Mouse (Mus musculus) gastrocnemius, postnatal 10 days (tissue): ENCODE data around the gene Kdm2b. TPM values are rescaled to one million over a fixed set of nuclear protein-coding genes. Genes with fewer than 3 reads are reported as not detected.
A peak's percentile ranks its signal among the peaks of the same experiment; 100 is the strongest.

Source experiments
- DNase-seq: peaks from one replicate; pipeline ENCODE4 v3.0.0; 2021; ENCODE audit warnings: mixed read lengths
- total RNA-seq, 2 experiments: library from RNA; stranded (reverse); gene quantifications; 2 replicates each; pipeline ENCODE4 v1.2.3; 2021

Gene Kdm2b
- total RNA-seq, 2 experiments from 2014 or later = 18.4 to 23.8 TPM

GRCm38 (mm10) chr5:122893270-122893669, 96.4 kb downstream of the Kdm2b start:
- DNase-seq = no peak

DNA sequence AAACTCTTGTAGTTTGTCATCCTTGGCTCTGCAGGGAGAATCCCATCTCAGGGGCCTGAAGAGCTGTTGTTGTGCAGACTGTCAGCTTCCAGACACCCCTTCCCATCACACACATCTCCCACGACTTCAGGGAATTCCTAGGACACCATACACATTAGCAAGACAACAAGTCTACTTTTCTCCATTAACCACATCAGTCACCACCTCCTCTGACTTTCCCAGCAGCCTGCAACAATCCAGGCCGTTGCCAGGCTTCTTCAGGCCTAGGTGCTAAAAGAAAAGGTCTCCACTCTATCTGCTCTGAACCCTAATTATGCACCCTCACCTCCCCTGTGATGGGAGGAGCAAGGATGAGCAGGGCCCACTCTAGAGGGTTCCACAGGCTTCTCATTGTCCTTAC, 99.2 kb downstream of the Kdm2b start:
- no peak for DNase-seq

GRCm38 (mm10) chr5:122888612-122889214, 100.9 kb downstream of the Kdm2b start:
- no peak for DNase-seq

GRCm38 (mm10) chr5:122887926-122888611, 101.6 kb downstream of the Kdm2b start:
- DNase-seq = no peak

DNA sequence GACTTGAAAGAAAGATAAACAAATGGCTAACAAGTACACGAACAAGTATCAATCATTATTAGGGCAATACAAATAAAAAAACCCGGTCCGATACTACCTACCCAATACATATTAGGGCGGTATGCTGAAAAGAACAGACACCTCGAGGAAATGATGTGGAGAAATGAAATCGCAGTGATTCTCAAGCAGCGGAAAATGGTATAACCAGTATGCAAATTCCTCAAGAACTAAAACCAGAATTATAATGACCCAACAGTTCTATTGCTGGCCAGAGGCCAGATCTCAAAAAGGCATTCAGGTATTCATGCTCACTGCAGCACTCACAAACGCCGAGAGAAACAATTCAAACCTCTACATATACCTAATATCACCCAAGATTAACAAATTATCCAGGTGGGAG, 102.6 kb downstream of the Kdm2b start:
- DNase-seq = no peak

- no peak for DNase-seq
Measured at GRCm38 (mm10) chr5:122884594-122885348, 104.9 kb downstream of the Kdm2b start.

DNA sequence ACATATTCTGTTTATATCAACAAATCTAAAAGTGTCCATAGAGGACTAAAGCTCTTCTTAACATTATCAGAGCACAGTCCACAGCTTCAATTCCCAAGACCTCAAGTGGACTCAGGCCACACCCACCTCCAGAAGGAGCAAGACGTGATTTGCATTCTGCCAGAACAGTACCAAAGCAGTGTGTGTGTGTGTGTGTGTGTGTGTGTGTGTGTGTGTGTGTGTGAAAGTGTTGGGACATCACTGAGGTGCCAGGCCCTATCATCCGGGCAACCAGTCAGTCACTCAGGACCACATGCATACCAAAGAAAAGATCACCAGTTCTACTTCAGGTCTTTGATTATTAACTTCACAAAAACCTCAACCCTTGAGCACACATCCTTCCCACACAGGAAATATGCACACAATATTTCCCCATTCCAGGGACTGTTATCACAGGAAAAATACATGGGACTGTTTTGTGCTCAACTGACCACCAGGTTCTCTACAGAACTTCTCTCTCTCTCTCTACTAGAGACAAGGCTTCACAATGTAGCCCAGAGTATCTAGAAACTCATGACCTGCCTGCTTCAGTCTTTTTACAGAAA, 105.9 kb downstream of the Kdm2b start:
- no peak for DNase-seq

GRCm38 (mm10) chr5:122883237-122883636, 106.4 kb downstream of the Kdm2b start:
- no peak for DNase-seq

DNA sequence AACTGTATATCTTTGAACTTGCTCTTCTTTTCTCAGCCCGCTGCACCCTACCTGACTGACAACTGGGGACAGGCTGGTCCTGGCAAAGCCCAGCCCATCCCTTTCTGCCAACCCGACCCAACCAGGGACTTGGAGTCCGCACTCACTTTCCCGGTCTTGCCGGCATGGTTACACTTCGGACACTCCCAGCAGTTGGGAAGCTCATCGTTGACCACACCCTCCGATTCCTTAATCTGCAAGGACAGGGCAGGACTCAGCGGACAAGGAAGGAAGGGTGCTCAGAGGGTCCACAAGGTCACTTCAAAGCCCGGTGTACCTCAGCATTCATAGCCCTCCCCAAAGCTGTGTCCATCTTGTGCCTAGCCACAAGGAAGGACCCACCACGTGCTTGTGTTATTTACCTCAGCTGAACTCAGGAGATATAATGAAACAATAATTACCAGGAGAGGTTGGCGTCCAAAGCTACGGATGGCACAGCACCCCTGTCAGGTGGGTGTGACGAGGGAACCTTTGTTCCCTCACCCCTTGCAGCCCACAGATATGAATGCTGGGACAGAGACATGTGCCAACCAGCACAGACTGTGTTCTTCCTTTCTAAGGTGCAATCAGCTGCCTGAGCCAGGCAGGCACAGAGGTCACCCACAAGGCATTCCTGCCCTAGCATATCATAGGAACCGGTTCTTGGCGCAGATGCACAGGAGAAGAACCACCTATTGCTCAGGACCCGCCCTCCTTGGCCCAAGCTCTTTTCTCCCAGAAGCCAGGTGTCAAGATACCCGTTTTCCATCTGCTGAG, 107.2 kb downstream of the Kdm2b start:
- no peak for DNase-seq

DNA sequence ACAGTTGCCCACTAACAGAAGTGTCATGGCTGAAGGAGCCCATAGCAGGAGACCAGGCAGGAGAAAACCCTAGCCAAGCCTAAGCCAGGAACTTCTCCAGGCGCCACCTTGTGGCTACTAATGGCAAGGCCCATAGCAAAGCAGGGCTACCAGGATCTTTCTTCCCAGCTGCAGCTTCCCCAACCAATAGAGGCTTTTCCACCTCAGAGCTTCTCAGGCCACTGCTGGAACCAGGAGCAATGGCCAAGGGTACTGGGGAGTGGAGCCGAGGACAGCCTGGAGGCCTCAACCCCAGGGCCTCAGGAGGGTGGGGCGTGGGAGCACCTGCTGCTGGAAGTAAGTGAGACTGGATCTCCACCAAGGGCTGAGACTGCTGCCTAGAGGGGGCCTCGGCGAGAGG, 108.3 kb downstream of the Kdm2b start:
- peak; percentile 67 for DNase-seq

DNA sequence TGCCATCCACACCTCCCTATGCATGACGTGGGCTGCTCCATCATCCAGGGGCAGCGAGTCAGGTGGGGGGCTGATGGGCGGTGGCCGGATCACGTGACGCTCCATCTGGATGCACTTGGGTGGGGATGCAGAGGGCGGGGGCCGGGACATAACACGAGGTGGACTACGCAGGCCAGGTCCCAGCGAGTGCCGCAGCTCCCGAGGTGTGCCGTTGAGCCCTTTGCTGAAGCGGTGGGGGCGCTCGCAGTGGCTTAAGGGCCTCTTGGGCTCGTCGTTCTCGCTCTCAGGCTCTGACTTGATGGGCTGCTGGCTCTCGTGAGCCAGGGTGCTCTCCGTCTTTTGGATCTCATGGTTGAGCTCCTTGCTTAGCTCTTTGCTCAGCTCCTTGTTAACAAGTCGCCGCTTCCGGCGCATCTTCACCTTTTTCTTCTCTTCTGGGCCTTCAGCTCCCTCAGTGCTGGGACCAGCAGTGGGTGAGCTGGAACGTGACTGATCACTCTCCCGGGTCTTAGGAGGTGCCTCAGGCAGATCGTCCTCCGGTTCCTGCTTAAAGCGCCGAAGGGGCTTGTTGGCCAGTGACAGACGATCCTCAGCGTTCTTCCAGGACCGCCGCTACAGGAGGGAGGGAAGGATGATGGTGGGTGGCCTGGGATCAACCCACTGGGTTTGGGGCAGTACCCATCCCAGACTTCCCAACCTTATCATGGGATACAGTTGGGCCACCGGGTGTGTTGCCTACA, 109.2 kb downstream of the Kdm2b start:
- DNase-seq = no peak

DNA sequence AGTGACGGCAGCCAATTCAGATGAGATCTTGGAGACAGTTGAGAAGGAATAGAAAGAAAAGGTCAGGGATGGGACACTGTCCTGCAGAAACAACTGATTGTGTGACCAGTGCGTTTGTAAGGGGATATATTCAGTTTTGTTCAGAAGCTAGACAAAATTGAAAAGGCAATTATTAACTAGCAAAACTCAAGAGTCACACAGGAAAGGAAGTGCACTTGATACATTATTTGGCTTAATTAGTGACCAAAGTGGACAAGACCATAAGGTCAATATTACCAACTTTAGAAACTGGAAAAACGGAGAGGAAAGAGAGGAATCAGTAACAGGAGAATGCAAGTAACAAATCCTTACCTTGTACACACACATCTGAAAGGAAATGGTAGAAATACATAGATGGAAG, 113.0 kb downstream of the Kdm2b start:
- DNase-seq = no peak

- DNase-seq = no peak
Measured at GRCm38 (mm10) chr5:122874359-122874758, 115.3 kb downstream of the Kdm2b start.

DNA sequence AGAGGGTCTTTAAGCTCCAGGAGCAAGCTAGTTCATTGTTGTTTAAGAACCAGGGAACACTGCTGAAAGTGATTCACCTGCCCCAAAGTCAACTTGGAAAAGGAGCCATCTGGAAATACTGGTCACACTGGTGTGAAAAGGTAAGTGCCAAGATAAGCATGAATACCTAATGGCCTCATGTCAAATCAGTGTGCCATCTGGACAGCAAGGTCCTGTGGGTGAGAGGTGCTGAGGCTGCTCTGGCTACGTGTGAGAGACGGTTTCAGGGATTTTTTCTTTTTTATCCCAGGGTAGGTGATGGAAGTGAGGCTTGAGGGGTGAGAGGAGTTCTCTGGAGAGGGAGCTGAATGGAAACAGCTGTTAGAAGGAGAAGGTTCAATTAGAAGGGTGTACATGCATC, 116.0 kb downstream of the Kdm2b start:
- DNase-seq = no peak

- DNase-seq = no peak
Measured at GRCm38 (mm10) chr5:122872626-122873025, 117.0 kb downstream of the Kdm2b start.

- DNase-seq = no peak
Measured at GRCm38 (mm10) chr5:122863053-122863452, 126.6 kb downstream of the Kdm2b start.

DNA sequence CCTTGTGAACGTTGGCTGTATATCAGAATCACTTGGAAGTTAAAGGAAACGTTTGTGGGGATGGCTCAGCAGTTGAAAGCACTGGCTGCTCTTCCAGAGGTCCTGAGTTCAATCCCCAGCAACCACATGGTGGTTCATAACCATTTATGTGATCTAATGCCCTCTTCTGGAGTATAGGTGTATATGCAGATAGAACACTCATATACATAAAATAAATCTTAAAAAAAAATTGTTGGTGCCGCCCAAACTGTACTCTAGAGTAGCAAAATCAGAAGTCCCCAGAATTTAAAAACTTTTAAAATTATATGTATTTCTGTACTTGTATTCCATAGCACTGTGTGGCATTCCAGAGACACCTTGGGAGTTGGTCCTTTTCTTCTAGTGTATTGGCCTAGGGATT, 133.8 kb downstream of the Kdm2b start:
- no peak for DNase-seq

DNA sequence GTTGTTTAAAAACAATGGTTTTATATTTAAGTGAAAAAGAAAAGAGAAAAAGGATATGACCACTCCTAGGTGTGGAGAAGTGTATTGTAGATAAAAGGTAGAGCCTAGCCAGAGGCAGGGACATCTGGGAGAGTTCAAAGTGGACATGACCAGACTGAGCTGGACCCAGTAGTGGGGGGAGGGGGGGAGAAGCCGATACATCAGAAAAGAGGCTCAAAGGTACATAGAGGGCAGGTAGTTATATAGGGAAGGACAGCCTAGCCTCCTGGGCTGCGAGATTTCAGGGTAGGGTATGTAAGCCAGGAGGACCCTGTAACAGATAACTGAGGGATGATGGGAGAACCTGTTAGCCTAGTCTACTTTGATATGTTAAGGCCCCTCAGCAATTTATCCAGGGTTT, 137.0 kb downstream of the Kdm2b start:
- no peak for DNase-seq

GRCm38 (mm10) chr5:122850319-122851002, 139.2 kb downstream of the Kdm2b start:
- DNase-seq = peak; percentile 73

DNA sequence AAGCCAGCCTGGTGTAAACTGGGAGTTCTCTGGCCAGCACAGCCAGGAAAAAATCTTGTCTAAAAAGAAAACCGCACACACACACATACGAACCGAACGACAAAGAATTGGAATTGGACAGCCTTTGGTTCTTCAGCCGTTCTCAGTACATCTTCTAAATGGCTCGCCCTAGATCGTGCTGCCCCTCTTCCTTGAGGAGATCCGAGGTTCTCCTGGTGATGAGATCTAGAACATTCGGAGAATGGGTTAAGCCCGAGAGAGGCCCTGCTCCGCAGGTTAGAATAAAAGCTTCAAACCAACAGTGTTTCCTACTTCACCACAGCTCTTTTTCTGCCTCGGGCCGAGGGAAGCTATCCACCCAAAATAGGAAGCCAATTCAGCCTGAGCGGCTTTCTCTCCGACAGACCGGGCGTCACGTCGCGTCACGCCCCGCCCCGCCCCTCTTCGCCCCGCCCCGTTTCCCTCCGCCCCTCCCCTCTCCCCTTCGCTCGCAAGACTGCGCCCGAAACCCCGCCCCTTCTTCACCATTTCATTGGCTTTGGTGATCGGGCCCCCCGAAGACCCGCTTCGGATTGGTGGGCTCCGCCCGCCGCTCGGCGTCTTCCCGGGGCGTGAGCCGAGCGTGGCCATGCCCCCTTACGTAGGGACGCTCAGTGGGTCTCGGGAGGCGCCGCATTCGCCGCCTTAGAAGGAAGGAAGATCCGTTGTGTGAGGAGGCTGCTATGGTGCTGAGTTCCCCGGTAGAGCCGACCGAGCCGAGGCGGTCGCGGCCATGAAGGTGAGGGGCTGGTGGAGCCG, 139.9 kb downstream of the Kdm2b start, which contains the start of gene Rnf34:
Gene Rnf34 (plus strand): TSS at position 528 of the 798 bp plus-strand sequence.
- peak; percentile 94 for DNase-seq
